Mouse (Mus musculus): ENCODE data around the gene Kiss1r. TPM values are rescaled to one million over a fixed set of nuclear protein-coding genes. Genes with fewer than 3 reads are reported as not detected.

The Kiss1r gene
- polyA plus RNA-seq, 1 experiment from 2014 or later: 1.0 TPM

GRCm38 (mm10) chr10:79964727-79965126 is 48.0 kb downstream of the Kiss1r start:
- 89% methylated on average over 7 of the region's 7 CpGs for WGBS
- Histone ChIP-seq H3K9me3 (ENCODE audit: control insufficient read depth, low read length) (no peaks in the 10 kb centered on the region), H3K4me1 (replicated peaks; ENCODE audit: control insufficient read depth, insufficient read depth, low read length) (peaks cover 8% of the 10 kb centered on the region), H3K27ac (ENCODE audit: low read depth, low read length) (no peak overlapping the region), H3K9ac (ENCODE audit: low read length) (no peak overlapping the region), H3K4me2 (ENCODE audit: low read depth, low read length, severe bottlenecking) (no peak overlapping the region), H3K36me3 (ENCODE audit: control insufficient read depth, insufficient read depth, low read length) (peaks cover 10% of the 10 kb centered on the region; the same call in 1 of the 2 replicates), H3K27me3 (ENCODE audit: control insufficient read depth, insufficient read depth, low read length) (no peaks in the 10 kb centered on the region; the same call in 1 of the 2 replicates), H3K4me3 (ENCODE audit: low read depth, low read length) (no peak overlapping the region)
- no peak for ATAC-seq (replicated peaks; ENCODE audit: low FRiP score)
- no peak for DNase-seq (ENCODE audit: low spot score)

- peaks cover 10% of the 10 kb centered on the region; the same call in 1 of the 2 replicates for H3K36me3 ChIP-seq (ENCODE audit: control insufficient read depth, insufficient read depth, low read length)
- no peak overlapping the region for H3K9ac ChIP-seq (ENCODE audit: low read length)
- no peak overlapping the region for H3K27ac ChIP-seq (ENCODE audit: low read depth, low read length)
- no peak for ATAC-seq (replicated peaks; ENCODE audit: low FRiP score)
- DNase-seq (ENCODE audit: low spot score): no peak
- WGBS: 89% methylated on average over 5 of the region's 5 CpGs
- H3K27me3 ChIP-seq (ENCODE audit: control insufficient read depth, insufficient read depth, low read length): peaks cover under 1% of the 10 kb centered on the region; the same call in 1 of the 2 replicates
- no peak overlapping the region for H3K4me2 ChIP-seq (ENCODE audit: low read depth, low read length, severe bottlenecking)
- H3K4me1 ChIP-seq (replicated peaks; ENCODE audit: control insufficient read depth, insufficient read depth, low read length): peaks cover 8% of the 10 kb centered on the region
- H3K4me3 ChIP-seq (ENCODE audit: low read depth, low read length): no peak overlapping the region
- no peaks in the 10 kb centered on the region for H3K9me3 ChIP-seq (ENCODE audit: control insufficient read depth, low read length)
Observed at GRCm38 (mm10) chr10:79965325-79965724, 48.6 kb downstream of the Kiss1r start.

- peaks cover 16% of the 10 kb centered on the region for H3K27me3 ChIP-seq (ENCODE audit: control insufficient read depth, insufficient read depth, low read length)
- H3K4me3 ChIP-seq (ENCODE audit: low read depth, low read length): no peak overlapping the region
- ATAC-seq (replicated peaks; ENCODE audit: low FRiP score) (no peak), DNase-seq (ENCODE audit: low spot score) (no peak)
- no peaks in the 10 kb centered on the region for H3K9me3 ChIP-seq (ENCODE audit: control insufficient read depth, low read length)
- H3K36me3 ChIP-seq (ENCODE audit: control insufficient read depth, insufficient read depth, low read length): peaks cover 10% of the 10 kb centered on the region; the same call in 1 of the 2 replicates
- no peak overlapping the region for H3K4me2 ChIP-seq (ENCODE audit: low read depth, low read length, severe bottlenecking)
- peaks cover 8% of the 10 kb centered on the region for H3K4me1 ChIP-seq (replicated peaks; ENCODE audit: control insufficient read depth, insufficient read depth, low read length)
- no peak overlapping the region for H3K27ac ChIP-seq (ENCODE audit: low read depth, low read length)
- no peak overlapping the region for H3K9ac ChIP-seq (ENCODE audit: low read length)
- 94% methylated on average over 5 of the region's 5 CpGs for WGBS
Observed at GRCm38 (mm10) chr10:79966886-79967400, 50.2 kb downstream of the Kiss1r start.

- Histone ChIP-seq H3K4me2 (ENCODE audit: low read depth, low read length, severe bottlenecking) (no peak overlapping the region), H3K9me3 (ENCODE audit: control insufficient read depth, low read length) (no peaks in the 10 kb centered on the region), H3K4me1 (replicated peaks; ENCODE audit: control insufficient read depth, insufficient read depth, low read length) (peaks cover 8% of the 10 kb centered on the region), H3K9ac (ENCODE audit: low read length) (no peak overlapping the region), H3K27ac (ENCODE audit: low read depth, low read length) (no peak overlapping the region), H3K36me3 (ENCODE audit: control insufficient read depth, insufficient read depth, low read length) (peaks cover 8% of the 10 kb centered on the region; the same call in 1 of the 2 replicates), H3K27me3 (ENCODE audit: control insufficient read depth, insufficient read depth, low read length) (peaks cover 20% of the 10 kb centered on the region), H3K4me3 (ENCODE audit: low read depth, low read length) (no peak overlapping the region)
- ATAC-seq (replicated peaks; ENCODE audit: low FRiP score) (no peak), DNase-seq (ENCODE audit: low spot score) (no peak)
- WGBS: 84% methylated on average over 1 of the region's 1 CpGs
Observed at GRCm38 (mm10) chr10:79968181-79968580, 51.4 kb downstream of the Kiss1r start.

- Histone ChIP-seq H3K9ac (ENCODE audit: low read length) (no peak overlapping the region), H3K27ac (ENCODE audit: low read depth, low read length) (no peak overlapping the region), H3K27me3 (ENCODE audit: control insufficient read depth, insufficient read depth, low read length) (peaks cover 20% of the 10 kb centered on the region), H3K4me3 (ENCODE audit: low read depth, low read length) (no peak overlapping the region), H3K4me1 (replicated peaks; ENCODE audit: control insufficient read depth, insufficient read depth, low read length) (peaks cover 8% of the 10 kb centered on the region), H3K4me2 (ENCODE audit: low read depth, low read length, severe bottlenecking) (no peak overlapping the region), H3K9me3 (ENCODE audit: control insufficient read depth, low read length) (no peaks in the 10 kb centered on the region), H3K36me3 (ENCODE audit: control insufficient read depth, insufficient read depth, low read length) (peaks cover 8% of the 10 kb centered on the region; the same call in 1 of the 2 replicates)
- ATAC-seq (replicated peaks; ENCODE audit: low FRiP score): no peak
- 12% methylated on average over 3 of the region's 3 CpGs for WGBS
- no peak for DNase-seq (ENCODE audit: low spot score)
Observed at GRCm38 (mm10) chr10:79969124-79969568, 52.4 kb downstream of the Kiss1r start.

GRCm38 (mm10) chr10:79970415-79971182 is 53.8 kb downstream of the Kiss1r start, which contains the start of gene Grin3b:
Grin3b (plus strand) TSS chr10:79970715.
- no peaks in the 10 kb centered on the region for H3K9me3 ChIP-seq (ENCODE audit: control insufficient read depth, low read length)
- H3K27ac ChIP-seq (ENCODE audit: low read depth, low read length): no peak within 1 kb of the TSS
- 8% methylated on average over 47 of the region's 47 CpGs for WGBS
- DNase-seq (ENCODE audit: low spot score): no peak
- ATAC-seq (replicated peaks; ENCODE audit: low FRiP score): no peak; the same call in 1 of the 2 replicates
- peak within 1 kb of the TSS; percentile 39; the same call in 1 of the 2 replicates for H3K9ac ChIP-seq (ENCODE audit: low read length)
- peaks cover 8% of the 10 kb centered on the region for H3K4me1 ChIP-seq (replicated peaks; ENCODE audit: control insufficient read depth, insufficient read depth, low read length)
- H3K4me3 ChIP-seq (ENCODE audit: low read depth, low read length): peak within 1 kb of the TSS; percentile 29
- H3K36me3 ChIP-seq (ENCODE audit: control insufficient read depth, insufficient read depth, low read length): peaks cover 3% of the 10 kb centered on the region; the same call in 1 of the 2 replicates
- peaks cover 20% of the 10 kb centered on the region for H3K27me3 ChIP-seq (ENCODE audit: control insufficient read depth, insufficient read depth, low read length)
- H3K4me2 ChIP-seq (ENCODE audit: low read depth, low read length, severe bottlenecking): peak within 1 kb of the TSS; percentile 53

GRCm38 (mm10) chr10:79971183-79971497 is 54.4 kb downstream of the Kiss1r start:
- H3K9me3 ChIP-seq (ENCODE audit: control insufficient read depth, low read length): no peaks in the 10 kb centered on the region
- ATAC-seq (replicated peaks; ENCODE audit: low FRiP score): no peak

More at GRCm38 (mm10) chr10:79971183-79971497, 54.4 kb downstream of the Kiss1r start:
- H3K4me2 ChIP-seq (ENCODE audit: low read depth, low read length, severe bottlenecking): peak overlapping the region; percentile 53
- H3K27me3 ChIP-seq (ENCODE audit: control insufficient read depth, insufficient read depth, low read length): peaks cover 20% of the 10 kb centered on the region
- H3K4me3 ChIP-seq (ENCODE audit: low read depth, low read length): peak overlapping the region; percentile 29
- WGBS: 4% methylated on average over 21 of the region's 21 CpGs
- peaks cover 8% of the 10 kb centered on the region for H3K4me1 ChIP-seq (replicated peaks; ENCODE audit: control insufficient read depth, insufficient read depth, low read length)
- H3K9ac ChIP-seq (ENCODE audit: low read length): peak overlapping the region; percentile 39; the same call in 1 of the 2 replicates
- DNase-seq (ENCODE audit: low spot score): no peak
- no peak overlapping the region for H3K27ac ChIP-seq (ENCODE audit: low read depth, low read length)
- peaks cover 5% of the 10 kb centered on the region for H3K36me3 ChIP-seq (ENCODE audit: control insufficient read depth, insufficient read depth, low read length)
